Mouse (Mus musculus) heart, postnatal 0 days (tissue): ENCODE data around the gene Taar1.

ENCODE experiments used
- CTCF ChIP-seq: IDR thresholded peaks from 2 replicates; pipeline ENCODE4 v1.5.1; 2016; ENCODE audit warnings: antibody characterized with exemption, control low read depth, low read depth
- EP300 ChIP-seq: IDR thresholded peaks from 2 replicates; pipeline ENCODE4 v1.6.1; 2016; ENCODE audit warnings: antibody characterized with exemption, low read depth

DNA sequence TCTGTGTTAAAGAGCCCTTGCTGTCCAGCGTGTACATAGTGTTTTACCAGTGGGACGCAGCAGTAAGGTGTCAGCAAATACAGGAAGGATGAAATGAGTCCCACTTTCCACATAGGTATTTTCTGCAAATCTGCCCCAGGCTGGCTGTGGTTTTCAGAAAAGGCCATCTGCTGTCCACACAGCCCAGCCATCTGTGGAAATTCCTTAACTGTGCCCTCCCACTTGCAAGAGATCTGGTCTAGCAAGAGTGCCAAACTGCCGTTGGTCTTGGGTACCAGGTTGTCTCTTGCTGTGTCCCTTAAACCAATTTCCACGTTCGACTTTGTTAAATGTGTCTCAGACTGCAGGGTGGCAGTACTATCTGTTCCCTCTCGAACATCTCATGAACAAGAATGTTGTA lies 31.6 kb downstream of the Taar1 start:
- TF ChIP-seq CTCF = no peak
- TF ChIP-seq EP300 = no peak
